Mouse (Mus musculus): ENCODE measurements around the gene Arid5b. TPM values are rescaled to one million over a fixed set of nuclear protein-coding genes. Genes with fewer than 3 reads are reported as not detected.
"Not testable (repeated sequence)": the region's sequence is repeated elsewhere in the genome, so short reads cannot be mapped to it uniquely, and the experiment has no call there.

Arid5b gene
- total RNA-seq, 2 experiments from 2014 or later = 10.0 to 22.5 TPM

- ATAC-seq (replicated peaks; ENCODE audit: poor library complexity) = no peak
Measured at GRCm38 (mm10) chr10:68121251-68121650, 157.3 kb downstream of the Arid5b start.

- ATAC-seq (replicated peaks; ENCODE audit: poor library complexity) = peak; percentile 58
Measured at GRCm38 (mm10) chr10:68120011-68120410, 158.5 kb downstream of the Arid5b start.

GRCm38 (mm10) chr10:68119285-68119684 lies 159.3 kb downstream of the Arid5b start:
- ATAC-seq (replicated peaks; ENCODE audit: poor library complexity) = peak; percentile 73

- peak; percentile 35 for ATAC-seq (replicated peaks; ENCODE audit: poor library complexity)
Measured at GRCm38 (mm10) chr10:68114955-68115354, 163.6 kb downstream of the Arid5b start.

- ATAC-seq (replicated peaks; ENCODE audit: poor library complexity) = no peak
Measured at GRCm38 (mm10) chr10:68113645-68114044, 164.9 kb downstream of the Arid5b start.

- ATAC-seq (replicated peaks; ENCODE audit: poor library complexity) = no peak
Measured at GRCm38 (mm10) chr10:68112983-68113382, 165.6 kb downstream of the Arid5b start.

- ATAC-seq (replicated peaks; ENCODE audit: poor library complexity) = no peak
Measured at GRCm38 (mm10) chr10:68110607-68111006, 167.9 kb downstream of the Arid5b start.

GRCm38 (mm10) chr10:68110182-68110581 lies 168.4 kb downstream of the Arid5b start:
- ATAC-seq (replicated peaks; ENCODE audit: poor library complexity) = no peak

- ATAC-seq (replicated peaks; ENCODE audit: poor library complexity) = no peak
Measured at GRCm38 (mm10) chr10:68109651-68110050, 168.9 kb downstream of the Arid5b start.

GRCm38 (mm10) chr10:68107716-68108115 lies 170.8 kb downstream of the Arid5b start:
- no peak for ATAC-seq (replicated peaks; ENCODE audit: poor library complexity)

- ATAC-seq (replicated peaks; ENCODE audit: poor library complexity) = no peak
Measured at GRCm38 (mm10) chr10:68106351-68106950, 172.1 kb downstream of the Arid5b start.

GRCm38 (mm10) chr10:68104881-68105781 lies 173.4 kb downstream of the Arid5b start:
- peak; percentile 43 for ATAC-seq (replicated peaks; ENCODE audit: poor library complexity)

GRCm38 (mm10) chr10:68104481-68104880 lies 174.1 kb downstream of the Arid5b start:
- peak; percentile 35; the same call in 1 of the 2 replicates for ATAC-seq (replicated peaks; ENCODE audit: poor library complexity)

GRCm38 (mm10) chr10:68103988-68104387 lies 174.6 kb downstream of the Arid5b start:
- peak; percentile 52 for ATAC-seq (replicated peaks; ENCODE audit: poor library complexity)

GRCm38 (mm10) chr10:68103078-68103855 lies 175.3 kb downstream of the Arid5b start:
- peak; percentile 27 for ATAC-seq (replicated peaks; ENCODE audit: poor library complexity)

- peak; percentile 74 for ATAC-seq (replicated peaks; ENCODE audit: poor library complexity)
Measured at GRCm38 (mm10) chr10:68102566-68102965, 176.0 kb downstream of the Arid5b start.

GRCm38 (mm10) chr10:68101251-68101650 lies 177.3 kb downstream of the Arid5b start:
- ATAC-seq (replicated peaks; ENCODE audit: poor library complexity) = no peak

GRCm38 (mm10) chr10:68100506-68100905 lies 178.0 kb downstream of the Arid5b start:
- ATAC-seq (replicated peaks; ENCODE audit: poor library complexity) = no peak

- ATAC-seq (replicated peaks; ENCODE audit: poor library complexity) = not testable (repeated sequence)
Measured at GRCm38 (mm10) chr10:68099801-68100200, 178.7 kb downstream of the Arid5b start.

- ATAC-seq (replicated peaks; ENCODE audit: poor library complexity) = peak; percentile 33
Measured at GRCm38 (mm10) chr10:68097821-68098675, 180.5 kb downstream of the Arid5b start.
